Mouse (Mus musculus): ENCODE results near the gene Megf6. TPM values are rescaled to one million over a fixed set of nuclear protein-coding genes. Genes with fewer than 3 reads are reported as not detected.

The Megf6 gene
- polyA plus RNA-seq, 1 experiment from 2014 or later = 10.3 TPM

GRCm38 (mm10) chr4:154273000-154273399 is 102.5 kb downstream of the Megf6 start:
- Histone ChIP-seq H3K4me1 (ENCODE audit: control insufficient read depth, insufficient read depth, low read depth, low read length) (no peaks in the 10 kb centered on the region), H3K27ac (ENCODE audit: low read depth, low read length) (no peak overlapping the region), H3K9me3 (ENCODE audit: control insufficient read depth, low read length) (no peaks in the 10 kb centered on the region), H3K4me3 (ENCODE audit: low read length) (no peak overlapping the region), H3K27me3 (replicated peaks; ENCODE audit: control insufficient read depth, insufficient read depth, low read length) (no peaks in the 10 kb centered on the region), H3K9ac (ENCODE audit: low read depth, low read length) (no peak overlapping the region; the same call in 1 of the 2 replicates), H3K4me2 (ENCODE audit: low read length) (no peak overlapping the region), H3K36me3 (ENCODE audit: control insufficient read depth, insufficient read depth, low read length) (no peaks in the 10 kb centered on the region)
- 50% methylated on average over 3 of the region's 3 CpGs for WGBS
- ATAC-seq = 0 out of 2 replicates have a peak, but pooled peaks have one; percentile 40

GRCm38 (mm10) chr4:154279481-154279880 is 109.0 kb downstream of the Megf6 start:
- H3K4me3 ChIP-seq (ENCODE audit: low read length) = no peak overlapping the region
- ATAC-seq = no peak
- no peaks in the 10 kb centered on the region for H3K9me3 ChIP-seq (ENCODE audit: control insufficient read depth, low read length)
- no peak overlapping the region for H3K4me2 ChIP-seq (ENCODE audit: low read length)
- H3K36me3 ChIP-seq (ENCODE audit: control insufficient read depth, insufficient read depth, low read length) = no peaks in the 10 kb centered on the region
- H3K27ac ChIP-seq (ENCODE audit: low read depth, low read length) = no peak overlapping the region
- no peaks in the 10 kb centered on the region for H3K27me3 ChIP-seq (replicated peaks; ENCODE audit: control insufficient read depth, insufficient read depth, low read length)
- H3K9ac ChIP-seq (ENCODE audit: low read depth, low read length) = no peak overlapping the region
- no peaks in the 10 kb centered on the region for H3K4me1 ChIP-seq (ENCODE audit: control insufficient read depth, insufficient read depth, low read depth, low read length)
- 83% methylated on average over 9 of the region's 9 CpGs for WGBS

DNA sequence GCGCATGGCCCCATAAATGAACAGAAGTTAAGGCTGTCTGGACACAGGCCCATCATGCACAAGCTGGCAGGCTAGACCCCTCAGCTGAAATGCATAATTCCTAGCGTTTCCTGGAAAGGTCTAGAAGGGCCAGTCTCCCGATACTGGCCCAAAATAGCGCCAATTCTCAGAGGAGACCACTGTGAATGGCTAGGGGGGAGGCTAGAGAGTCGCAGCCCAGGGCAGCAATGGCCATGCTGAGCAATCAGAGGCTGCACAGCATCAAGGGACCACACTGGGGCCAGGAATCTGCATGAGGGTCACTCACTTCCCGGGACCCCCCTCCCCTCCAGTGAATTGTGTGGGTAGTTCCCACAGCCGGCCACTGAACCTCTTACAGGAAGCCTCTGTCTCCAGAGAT is 113.1 kb downstream of the Megf6 start:
- WGBS = 61% methylated on average over 7 of the region's 7 CpGs
- H3K27ac ChIP-seq (ENCODE audit: low read depth, low read length) = no peak overlapping the region

DNA sequence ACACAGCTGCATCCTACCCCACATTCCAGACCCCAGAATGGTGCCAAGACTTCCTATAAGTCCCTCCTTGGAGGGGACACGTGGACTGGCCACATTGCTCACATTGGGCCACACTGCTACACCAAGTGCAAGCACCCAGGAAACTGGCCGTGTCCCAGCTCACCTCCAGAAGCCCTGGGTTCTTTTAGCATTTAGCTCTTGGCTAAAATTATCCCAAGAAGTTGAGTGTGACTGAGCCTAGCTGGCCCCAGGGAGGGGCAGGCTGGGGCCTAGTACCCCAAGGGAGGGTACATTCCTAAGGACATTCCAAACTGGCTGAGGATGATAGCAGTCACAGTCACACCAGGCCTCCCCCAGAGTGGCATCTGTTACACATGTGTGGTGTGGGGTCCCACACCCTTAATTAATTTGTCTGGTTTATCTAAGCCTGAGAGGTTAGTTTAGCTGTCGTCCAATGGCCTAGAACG is 123.2 kb downstream of the Megf6 start:
- Histone ChIP-seq H3K27me3 (replicated peaks; ENCODE audit: control insufficient read depth, insufficient read depth, low read length) (peaks cover 2% of the 10 kb centered on the region), H3K36me3 (ENCODE audit: control insufficient read depth, insufficient read depth, low read length) (no peaks in the 10 kb centered on the region), H3K9ac (ENCODE audit: low read depth, low read length) (no peak overlapping the region), H3K9me3 (ENCODE audit: control insufficient read depth, low read length) (no peaks in the 10 kb centered on the region), H3K4me3 (ENCODE audit: low read length) (no peak overlapping the region), H3K27ac (ENCODE audit: low read depth, low read length) (no peak overlapping the region), H3K4me2 (ENCODE audit: low read length) (no peak overlapping the region), H3K4me1 (ENCODE audit: control insufficient read depth, insufficient read depth, low read depth, low read length) (no peaks in the 10 kb centered on the region)
- WGBS = 59% methylated on average over 4 of the region's 4 CpGs
- ATAC-seq = no peak

More for the DNA sequence above, 113.1 kb downstream of the Megf6 start:
- Histone ChIP-seq H3K4me1 (ENCODE audit: control insufficient read depth, insufficient read depth, low read depth, low read length) (no peaks in the 10 kb centered on the region), H3K36me3 (ENCODE audit: control insufficient read depth, insufficient read depth, low read length) (no peaks in the 10 kb centered on the region), H3K4me2 (ENCODE audit: low read length) (no peak overlapping the region), H3K27me3 (replicated peaks; ENCODE audit: control insufficient read depth, insufficient read depth, low read length) (no peaks in the 10 kb centered on the region), H3K9ac (ENCODE audit: low read depth, low read length) (no peak overlapping the region), H3K9me3 (ENCODE audit: control insufficient read depth, low read length) (no peaks in the 10 kb centered on the region), H3K4me3 (ENCODE audit: low read length) (no peak overlapping the region)
- no peak for ATAC-seq

GRCm38 (mm10) chr4:154294262-154294731 is 123.8 kb downstream of the Megf6 start:
- Histone ChIP-seq H3K4me1 (ENCODE audit: control insufficient read depth, insufficient read depth, low read depth, low read length) (no peaks in the 10 kb centered on the region), H3K4me3 (ENCODE audit: low read length) (no peak overlapping the region), H3K4me2 (ENCODE audit: low read length) (no peak overlapping the region), H3K27me3 (replicated peaks; ENCODE audit: control insufficient read depth, insufficient read depth, low read length) (peaks cover 5% of the 10 kb centered on the region), H3K36me3 (ENCODE audit: control insufficient read depth, insufficient read depth, low read length) (no peaks in the 10 kb centered on the region), H3K27ac (ENCODE audit: low read depth, low read length) (no peak overlapping the region), H3K9me3 (ENCODE audit: control insufficient read depth, low read length) (no peaks in the 10 kb centered on the region), H3K9ac (ENCODE audit: low read depth, low read length) (no peak overlapping the region)
- 43% methylated on average over 8 of the region's 8 CpGs for WGBS
- ATAC-seq = no peak

GRCm38 (mm10) chr4:154297761-154298160 is 127.2 kb downstream of the Megf6 start:
- H3K4me2 ChIP-seq (ENCODE audit: low read length) = no peak overlapping the region
- H3K27me3 ChIP-seq (replicated peaks; ENCODE audit: control insufficient read depth, insufficient read depth, low read length) = peaks cover 24% of the 10 kb centered on the region
- 45% methylated on average over 9 of the region's 9 CpGs for WGBS
- no peaks in the 10 kb centered on the region for H3K36me3 ChIP-seq (ENCODE audit: control insufficient read depth, insufficient read depth, low read length)
- H3K9me3 ChIP-seq (ENCODE audit: control insufficient read depth, low read length) = no peaks in the 10 kb centered on the region
- H3K4me1 ChIP-seq (ENCODE audit: control insufficient read depth, insufficient read depth, low read depth, low read length) = peaks cover 6% of the 10 kb centered on the region
- no peak overlapping the region for H3K27ac ChIP-seq (ENCODE audit: low read depth, low read length)
- H3K4me3 ChIP-seq (ENCODE audit: low read length) = no peak overlapping the region
- H3K9ac ChIP-seq (ENCODE audit: low read depth, low read length) = no peak overlapping the region
- ATAC-seq = no peak

GRCm38 (mm10) chr4:154299541-154300271 is 129.2 kb downstream of the Megf6 start:
- Histone ChIP-seq H3K9me3 (ENCODE audit: control insufficient read depth, low read length) (no peaks in the 10 kb centered on the region), H3K4me2 (ENCODE audit: low read length) (peak overlapping the region; percentile 92), H3K4me1 (ENCODE audit: control insufficient read depth, insufficient read depth, low read depth, low read length) (peaks cover 6% of the 10 kb centered on the region), H3K4me3 (ENCODE audit: low read length) (peak overlapping the region; percentile 46), H3K9ac (ENCODE audit: low read depth, low read length) (peak overlapping the region; percentile 51), H3K27ac (ENCODE audit: low read depth, low read length) (no peak overlapping the region), H3K27me3 (replicated peaks; ENCODE audit: control insufficient read depth, insufficient read depth, low read length) (peaks cover 24% of the 10 kb centered on the region), H3K36me3 (ENCODE audit: control insufficient read depth, insufficient read depth, low read length) (no peaks in the 10 kb centered on the region)
- peak; percentile 43 for ATAC-seq
- under 1% methylated on average over 48 of the region's 66 CpGs for WGBS

DNA sequence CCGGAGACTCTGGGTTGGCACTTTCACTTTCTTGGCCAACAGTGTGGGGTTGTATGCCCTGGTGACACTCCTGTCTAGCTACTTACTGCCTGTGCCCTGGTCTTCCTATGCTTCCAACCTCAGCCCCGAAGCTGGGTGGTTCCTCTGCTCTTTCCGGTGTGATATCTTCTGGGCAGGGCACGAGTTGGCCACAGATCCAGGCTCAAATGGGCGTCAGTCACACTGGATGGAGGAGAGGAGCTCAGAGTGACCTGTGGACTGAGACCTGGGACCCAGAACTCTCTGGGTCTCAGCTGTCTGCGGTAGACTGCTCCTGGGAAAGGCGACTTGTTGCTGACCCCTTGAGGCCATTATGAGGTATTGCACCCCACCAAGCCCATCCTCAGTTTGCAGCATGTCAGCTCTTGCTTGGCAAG is 130.9 kb downstream of the Megf6 start, which contains the start of gene Arhgef16:
TSS of gene Arhgef16 (minus strand) at position 211 of the 416 bp plus-strand sequence.
- ATAC-seq = peak; percentile 72
- Histone ChIP-seq H3K9ac (ENCODE audit: low read depth, low read length) (no peak within 1 kb of the TSS), H3K4me2 (ENCODE audit: low read length) (no peak within 1 kb of the TSS), H3K4me3 (ENCODE audit: low read length) (no peak within 1 kb of the TSS), H3K4me1 (ENCODE audit: control insufficient read depth, insufficient read depth, low read depth, low read length) (peaks cover 6% of the 10 kb centered on the region), H3K27me3 (replicated peaks; ENCODE audit: control insufficient read depth, insufficient read depth, low read length) (peaks cover 24% of the 10 kb centered on the region), H3K27ac (ENCODE audit: low read depth, low read length) (no peak within 1 kb of the TSS), H3K36me3 (ENCODE audit: control insufficient read depth, insufficient read depth, low read length) (no peaks in the 10 kb centered on the region), H3K9me3 (ENCODE audit: control insufficient read depth, low read length) (no peaks in the 10 kb centered on the region; the same call in 1 of the 2 replicates)
- WGBS = 24% methylated on average over 7 of the region's 7 CpGs

DNA sequence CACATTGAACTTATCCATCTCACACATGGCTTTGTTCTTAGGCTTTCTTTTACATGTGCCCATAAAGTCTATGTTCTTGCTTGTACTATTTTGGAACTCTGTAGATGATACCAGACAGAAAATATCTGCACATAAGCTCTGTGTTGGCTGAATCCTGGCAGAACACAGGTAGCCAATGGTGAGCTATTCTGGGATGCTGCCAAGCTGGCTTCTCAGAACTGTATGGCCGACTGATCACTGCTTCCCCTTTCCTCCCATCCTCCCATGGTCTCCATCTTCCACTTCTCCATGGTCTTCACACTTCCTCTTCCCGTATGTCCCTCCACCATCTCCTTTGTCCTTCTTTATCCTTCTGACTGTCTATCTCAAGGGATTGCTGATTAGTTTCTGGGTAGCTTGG is 138.6 kb downstream of the Megf6 start:
- no peaks in the 10 kb centered on the region; the same call in 1 of the 2 replicates for H3K9me3 ChIP-seq (ENCODE audit: control insufficient read depth, low read length)

More for the DNA sequence above, 138.6 kb downstream of the Megf6 start:
- H3K9ac ChIP-seq (ENCODE audit: low read depth, low read length) = no peak overlapping the region
- WGBS = 84% methylated on average over 2 of the region's 2 CpGs
- H3K4me2 ChIP-seq (ENCODE audit: low read length) = no peak overlapping the region
- H3K36me3 ChIP-seq (ENCODE audit: control insufficient read depth, insufficient read depth, low read length) = no peaks in the 10 kb centered on the region
- no peaks in the 10 kb centered on the region for H3K4me1 ChIP-seq (ENCODE audit: control insufficient read depth, insufficient read depth, low read depth, low read length)
- H3K4me3 ChIP-seq (ENCODE audit: low read length) = no peak overlapping the region
- no peak overlapping the region for H3K27ac ChIP-seq (ENCODE audit: low read depth, low read length)
- ATAC-seq = no peak
- H3K27me3 ChIP-seq (replicated peaks; ENCODE audit: control insufficient read depth, insufficient read depth, low read length) = no peaks in the 10 kb centered on the region
